Mouse (Mus musculus): ENCODE measurements around the gene A630076J17Rik.

GRCm38 (mm10) chr3:107185597-107185996 is 44.8 kb upstream of the A630076J17Rik start:
- TF ChIP-seq POLR2A (IDR thresholded peaks at IDR 0.05; ENCODE audit: borderline replicate concordance, insufficient read depth, low read length) (no peak), CTCF (IDR thresholded peaks at IDR 0.05; ENCODE audit: borderline replicate concordance, insufficient read depth, low read depth, low read length) (no peak)
